Mouse (Mus musculus): ENCODE results near the gene Gm28079. TPM values are rescaled to one million over a fixed set of nuclear protein-coding genes. Genes with fewer than 3 reads are reported as not detected.

Gene Gm28079
- not detected in 4 replicates for total RNA-seq (2023)

GRCm38 (mm10) chrY:70014799-70015198, at the start of gene Gm28079:
Gene Gm28079 (minus strand): TSS chrY:70014899.

Data from B cell, adult 62 days (primary cell).